Mouse (Mus musculus) brain, adult 10 weeks (tissue): ENCODE results near the gene Rasgef1b. TPM values are rescaled to one million over a fixed set of nuclear protein-coding genes. Genes with fewer than 3 reads are reported as not detected.

Experiments used
- polyA plus RNA-seq: library from polyadenylated mRNA; stranded (reverse); fragments of 350-450 nt; fragmentation: Illumina TruSeq; extraction: RNeasy Lipid Tissue Mini Kit (QIAGEN cat#74804); gene quantifications from one replicate; pipeline ENCODE4 v1.2.3, GENCODE M21; 2015; ENCODE audit warnings: low read depth, low replicate concordance

The Rasgef1b gene
- 49.7 TPM for polyA plus RNA-seq

GRCm38 (mm10) chr5:99728649-99729212 is at the start of gene Rasgef1b:
TSS of gene Rasgef1b (minus strand) at chr5:99729065.

Other genes starting within 250 kb of the Rasgef1b start
- gene Vamp9, start 177.2 kb upstream of the Rasgef1b start, polyA plus RNA-seq, result not detected
- gene Hnrnpd, start 249.9 kb upstream of the Rasgef1b start, polyA plus RNA-seq, result 146 TPM
- 1.9 TPM for gene 4930524J08Rik, start 250.0 kb upstream of the Rasgef1b start, polyA plus RNA-seq